Mouse (Mus musculus): ENCODE data around the gene Tenm3. TPM values are rescaled to one million over a fixed set of nuclear protein-coding genes. Genes with fewer than 3 reads are reported as not detected.

Gene Tenm3
- polyA plus RNA-seq, 1 experiment from 2014 or later: 7.0 TPM

GRCm38 (mm10) chr8:48544840-48545239 lies 298.9 kb downstream of the Tenm3 start:
- Histone ChIP-seq H3K27me3 (replicated peaks) (no peaks in the 10 kb centered on the region), H3K27ac (replicated peaks) (no peak overlapping the region), H3K4me3 (no peak overlapping the region), H3K4me2 (no peak overlapping the region), H3K4me1 (peaks cover 28% of the 10 kb centered on the region), H3K9ac (no peak overlapping the region), H3K36me3 (no peaks in the 10 kb centered on the region), H3K9me3 (no peaks in the 10 kb centered on the region)
- ATAC-seq (ENCODE audit: extremely low read depth, insufficient number of reproducible peaks, low FRiP score, low TSS enrichment): no peak
- WGBS: 69% methylated on average over 7 of the region's 7 CpGs

- Histone ChIP-seq H3K4me2 (no peak overlapping the region), H3K27me3 (replicated peaks) (no peaks in the 10 kb centered on the region), H3K9ac (no peak overlapping the region), H3K36me3 (no peaks in the 10 kb centered on the region), H3K9me3 (no peaks in the 10 kb centered on the region), H3K4me1 (peaks cover 30% of the 10 kb centered on the region), H3K4me3 (no peak overlapping the region), H3K27ac (replicated peaks) (no peak overlapping the region)
- 83% methylated on average over 17 of the region's 17 CpGs for WGBS
- ATAC-seq (ENCODE audit: extremely low read depth, insufficient number of reproducible peaks, low FRiP score, low TSS enrichment): no peak
Measured at GRCm38 (mm10) chr8:48542141-48542540, 301.6 kb downstream of the Tenm3 start.

- WGBS: 62% methylated on average over 8 of the region's 8 CpGs
- 0 out of 2 replicates have a peak overlapping the region, but pooled peaks have one; percentile 12 for H3K27ac ChIP-seq (replicated peaks)
- H3K4me3 ChIP-seq: no peak overlapping the region
Measured at GRCm38 (mm10) chr8:48540894-48541293, 302.9 kb downstream of the Tenm3 start.

GRCm38 (mm10) chr8:48535833-48536232 lies 307.9 kb downstream of the Tenm3 start:
- no peaks in the 10 kb centered on the region for H3K27me3 ChIP-seq (replicated peaks)
- no peak overlapping the region for H3K4me2 ChIP-seq
- no peaks in the 10 kb centered on the region for H3K36me3 ChIP-seq
- no peaks in the 10 kb centered on the region for H3K9me3 ChIP-seq
- 81% methylated on average over 3 of the region's 3 CpGs for WGBS
- H3K4me3 ChIP-seq: no peak overlapping the region
- no peak overlapping the region for H3K9ac ChIP-seq
- ATAC-seq (ENCODE audit: extremely low read depth, insufficient number of reproducible peaks, low FRiP score, low TSS enrichment): no peak
- H3K4me1 ChIP-seq: peaks cover 7% of the 10 kb centered on the region
- no peak overlapping the region for H3K27ac ChIP-seq (replicated peaks)

More at GRCm38 (mm10) chr8:48540894-48541293, 302.9 kb downstream of the Tenm3 start:
- H3K4me1 ChIP-seq: peaks cover 30% of the 10 kb centered on the region
- no peak for ATAC-seq (ENCODE audit: extremely low read depth, insufficient number of reproducible peaks, low FRiP score, low TSS enrichment)
- H3K9me3 ChIP-seq: no peaks in the 10 kb centered on the region
- H3K36me3 ChIP-seq: no peaks in the 10 kb centered on the region
- H3K4me2 ChIP-seq: no peak overlapping the region
- no peaks in the 10 kb centered on the region for H3K27me3 ChIP-seq (replicated peaks)
- H3K9ac ChIP-seq: no peak overlapping the region

GRCm38 (mm10) chr8:48531795-48532194 lies 312.0 kb downstream of the Tenm3 start:
- Histone ChIP-seq H3K4me3 (no peak overlapping the region), H3K9me3 (no peaks in the 10 kb centered on the region), H3K4me1 (peaks cover 3% of the 10 kb centered on the region; the same call in 1 of the 2 replicates), H3K36me3 (no peaks in the 10 kb centered on the region), H3K9ac (no peak overlapping the region), H3K27me3 (replicated peaks) (no peaks in the 10 kb centered on the region), H3K4me2 (no peak overlapping the region), H3K27ac (replicated peaks) (no peak overlapping the region)
- WGBS: 77% methylated on average over 5 of the region's 5 CpGs
- ATAC-seq (ENCODE audit: extremely low read depth, insufficient number of reproducible peaks, low FRiP score, low TSS enrichment): no peak

DNA sequence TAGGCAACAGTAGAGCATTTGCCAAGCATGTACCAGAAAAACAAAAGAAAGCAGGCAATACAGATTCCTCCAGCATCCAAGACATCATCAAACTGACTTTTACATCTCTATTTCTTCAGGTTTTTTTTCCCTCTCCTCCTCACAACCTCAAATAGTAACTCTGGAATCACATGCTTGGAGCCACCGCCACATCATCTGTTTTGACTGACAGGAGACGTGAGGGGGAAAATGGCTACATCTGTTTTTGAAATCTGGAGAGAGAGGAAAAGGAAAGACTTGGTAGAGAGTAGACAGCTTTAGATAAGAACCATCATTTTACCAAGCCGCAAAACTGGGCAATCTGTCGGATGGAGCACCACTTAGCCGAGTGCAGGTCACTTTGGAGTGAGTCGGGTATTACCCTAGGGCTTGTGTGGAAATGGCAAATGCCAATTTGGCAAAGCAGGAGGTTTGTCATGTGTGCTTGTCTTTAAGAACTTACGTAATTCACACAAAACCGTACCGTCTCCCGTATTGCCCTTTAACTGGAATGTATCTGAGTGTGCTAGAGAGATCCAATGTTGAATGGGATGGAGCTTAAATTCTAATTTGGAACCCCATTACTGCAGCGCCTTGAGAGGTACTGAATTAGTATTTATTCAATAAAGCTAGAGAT lies 312.7 kb downstream of the Tenm3 start:
- no peaks in the 10 kb centered on the region for H3K27me3 ChIP-seq (replicated peaks)
- H3K4me2 ChIP-seq: no peak overlapping the region
- H3K27ac ChIP-seq (replicated peaks): no peak overlapping the region
- WGBS: 77% methylated on average over 11 of the region's 11 CpGs
- peaks cover 3% of the 10 kb centered on the region; the same call in 1 of the 2 replicates for H3K4me1 ChIP-seq
- H3K9ac ChIP-seq: no peak overlapping the region
- H3K36me3 ChIP-seq: no peaks in the 10 kb centered on the region
- no peak for ATAC-seq (ENCODE audit: extremely low read depth, insufficient number of reproducible peaks, low FRiP score, low TSS enrichment)
- H3K4me3 ChIP-seq: no peak overlapping the region
- H3K9me3 ChIP-seq: no peaks in the 10 kb centered on the region

GRCm38 (mm10) chr8:48527418-48527817 lies 316.3 kb downstream of the Tenm3 start:
- Histone ChIP-seq H3K4me2 (no peak overlapping the region), H3K9ac (no peak overlapping the region), H3K4me1 (peaks cover 10% of the 10 kb centered on the region), H3K4me3 (no peak overlapping the region), H3K27ac (replicated peaks) (no peak overlapping the region), H3K9me3 (no peaks in the 10 kb centered on the region), H3K36me3 (no peaks in the 10 kb centered on the region), H3K27me3 (replicated peaks) (no peaks in the 10 kb centered on the region)
- ATAC-seq (ENCODE audit: extremely low read depth, insufficient number of reproducible peaks, low FRiP score, low TSS enrichment): no peak
- WGBS: 23% methylated on average over 6 of the region's 6 CpGs

DNA sequence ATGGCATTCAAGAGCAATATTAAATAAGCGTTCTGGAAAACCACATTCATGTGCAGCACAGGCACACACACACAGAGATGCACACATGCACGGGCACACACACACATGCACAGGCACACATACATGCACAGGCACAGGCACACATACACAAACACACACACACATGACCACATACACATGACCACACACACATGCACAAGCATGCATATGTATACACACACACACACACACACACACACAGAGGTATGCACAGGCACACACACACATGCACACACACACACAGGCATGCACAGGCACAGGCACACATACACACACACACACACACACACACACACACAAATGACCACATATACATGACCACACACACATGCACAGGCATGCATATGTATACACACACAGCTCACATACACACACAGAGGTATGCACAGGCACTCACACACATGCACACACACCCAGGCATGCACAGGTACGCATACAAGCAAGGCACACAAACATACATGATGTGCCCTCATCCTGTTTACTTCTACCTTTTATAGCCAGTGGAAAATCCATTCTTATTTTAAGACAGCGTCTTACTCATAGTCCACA lies 321.1 kb downstream of the Tenm3 start:
- WGBS: 87% methylated on average over 4 of the region's 4 CpGs
- no peaks in the 10 kb centered on the region for H3K36me3 ChIP-seq
- no peaks in the 10 kb centered on the region for H3K9me3 ChIP-seq
- no peaks in the 10 kb centered on the region for H3K27me3 ChIP-seq (replicated peaks)
- H3K4me1 ChIP-seq: peaks cover 7% of the 10 kb centered on the region
- no peak overlapping the region for H3K4me3 ChIP-seq
- no peak overlapping the region for H3K4me2 ChIP-seq
- H3K9ac ChIP-seq: no peak overlapping the region
- no peak for ATAC-seq (ENCODE audit: extremely low read depth, insufficient number of reproducible peaks, low FRiP score, low TSS enrichment)
- H3K27ac ChIP-seq (replicated peaks): no peak overlapping the region

GRCm38 (mm10) chr8:48522004-48522403 lies 321.7 kb downstream of the Tenm3 start:
- 81% methylated on average over 8 of the region's 8 CpGs for WGBS
- H3K27ac ChIP-seq (replicated peaks): no peak overlapping the region
- no peak overlapping the region for H3K9ac ChIP-seq
- H3K36me3 ChIP-seq: no peaks in the 10 kb centered on the region
- ATAC-seq (ENCODE audit: extremely low read depth, insufficient number of reproducible peaks, low FRiP score, low TSS enrichment): no peak
- H3K4me1 ChIP-seq: peaks cover 7% of the 10 kb centered on the region; the same call in 1 of the 2 replicates
- no peak overlapping the region for H3K4me3 ChIP-seq
- H3K27me3 ChIP-seq (replicated peaks): no peaks in the 10 kb centered on the region
- no peak overlapping the region for H3K4me2 ChIP-seq
- H3K9me3 ChIP-seq: no peaks in the 10 kb centered on the region

DNA sequence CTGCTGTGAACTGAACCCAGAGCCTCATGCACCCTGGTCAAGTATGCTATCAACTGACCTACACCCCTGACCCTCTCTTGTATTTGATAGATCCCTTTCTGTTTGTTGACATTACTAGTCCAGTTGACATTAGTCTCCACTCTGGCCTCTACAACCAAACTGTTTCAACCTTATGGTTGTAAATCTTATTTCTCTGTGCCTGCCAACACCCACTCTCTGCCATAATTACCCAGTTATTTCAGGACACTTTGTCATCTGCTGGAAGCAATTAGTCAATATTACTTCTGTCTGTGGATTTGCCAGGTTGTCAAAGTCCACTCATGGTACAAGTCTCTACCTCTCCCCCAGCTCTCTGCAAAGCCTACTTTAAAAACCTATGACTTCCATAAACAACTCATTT lies 326.3 kb downstream of the Tenm3 start:
- Histone ChIP-seq H3K9me3 (no peaks in the 10 kb centered on the region), H3K9ac (no peak overlapping the region), H3K4me2 (no peak overlapping the region), H3K27me3 (replicated peaks) (no peaks in the 10 kb centered on the region), H3K4me3 (no peak overlapping the region), H3K27ac (replicated peaks) (no peak overlapping the region), H3K36me3 (no peaks in the 10 kb centered on the region), H3K4me1 (0 out of 2 replicates have a peak, but pooled peaks cover 3% of the 10 kb centered on the region)
- ATAC-seq (ENCODE audit: extremely low read depth, insufficient number of reproducible peaks, low FRiP score, low TSS enrichment): no peak

GRCm38 (mm10) chr8:48514230-48514629 lies 329.5 kb downstream of the Tenm3 start:
- no peak overlapping the region for H3K4me3 ChIP-seq
- 72% methylated on average over 4 of the region's 4 CpGs for WGBS
- H3K9ac ChIP-seq: no peak overlapping the region
- no peaks in the 10 kb centered on the region for H3K36me3 ChIP-seq
- H3K4me1 ChIP-seq: 0 out of 2 replicates have a peak, but pooled peaks cover 5% of the 10 kb centered on the region
- no peak overlapping the region for H3K4me2 ChIP-seq
- H3K27me3 ChIP-seq (replicated peaks): no peaks in the 10 kb centered on the region
- no peak for ATAC-seq (ENCODE audit: extremely low read depth, insufficient number of reproducible peaks, low FRiP score, low TSS enrichment)
- no peak overlapping the region for H3K27ac ChIP-seq (replicated peaks)
- no peaks in the 10 kb centered on the region for H3K9me3 ChIP-seq

GRCm38 (mm10) chr8:48513801-48514200 lies 329.9 kb downstream of the Tenm3 start:
- WGBS: 74% methylated on average over 7 of the region's 7 CpGs
- H3K4me3 ChIP-seq: no peak overlapping the region
- no peaks in the 10 kb centered on the region for H3K9me3 ChIP-seq
- H3K4me2 ChIP-seq: no peak overlapping the region
- H3K27me3 ChIP-seq (replicated peaks): no peaks in the 10 kb centered on the region
- no peak overlapping the region for H3K9ac ChIP-seq
- 0 out of 2 replicates have a peak, but pooled peaks cover 5% of the 10 kb centered on the region for H3K4me1 ChIP-seq
- no peak overlapping the region for H3K27ac ChIP-seq (replicated peaks)
- no peak for ATAC-seq (ENCODE audit: extremely low read depth, insufficient number of reproducible peaks, low FRiP score, low TSS enrichment)
- H3K36me3 ChIP-seq: no peaks in the 10 kb centered on the region
